Mouse (Mus musculus): ENCODE data around the gene Fcrlb.

DNA sequence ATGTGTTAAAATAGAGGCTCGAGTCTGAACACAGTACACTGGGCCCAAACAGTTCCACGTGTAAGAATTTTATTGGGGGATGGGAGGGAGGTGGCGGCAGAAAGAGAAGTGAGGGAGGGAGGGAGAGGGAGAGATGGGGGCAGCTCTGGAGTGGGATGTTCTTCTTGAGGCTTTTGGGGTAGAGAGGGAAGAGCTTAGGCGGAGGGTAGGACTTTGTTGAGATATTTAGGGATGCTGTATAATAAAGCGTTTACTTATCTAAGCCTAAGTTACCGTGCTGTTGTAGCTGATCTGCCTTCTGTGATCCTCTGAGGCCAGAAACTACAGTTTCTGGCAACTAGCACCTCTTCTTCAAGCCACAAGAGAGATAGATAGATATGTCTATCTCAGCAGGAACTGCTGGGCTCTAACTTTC is 26.7 kb downstream of the Fcrlb start:
- TF ChIP-seq CTCF (IDR thresholded peaks at IDR 0.05; ENCODE audit: borderline replicate concordance, insufficient read depth, low read depth, low read length), result no peak
- TF ChIP-seq POLR2A (IDR thresholded peaks at IDR 0.05; ENCODE audit: borderline replicate concordance, insufficient read depth, low read length), result no peak

Data from cerebellum, adult 2 months (tissue).